Mouse (Mus musculus): ENCODE data around the gene Slc38a6. TPM values are rescaled to one million over a fixed set of nuclear protein-coding genes. Genes with fewer than 3 reads are reported as not detected.

The Slc38a6 gene
- 9.5 and 9.8 TPM in 2 replicates for polyA plus RNA-seq (2015; fragmentation: Nextera tagmentation; extraction: Ambion mirVana)

DNA sequence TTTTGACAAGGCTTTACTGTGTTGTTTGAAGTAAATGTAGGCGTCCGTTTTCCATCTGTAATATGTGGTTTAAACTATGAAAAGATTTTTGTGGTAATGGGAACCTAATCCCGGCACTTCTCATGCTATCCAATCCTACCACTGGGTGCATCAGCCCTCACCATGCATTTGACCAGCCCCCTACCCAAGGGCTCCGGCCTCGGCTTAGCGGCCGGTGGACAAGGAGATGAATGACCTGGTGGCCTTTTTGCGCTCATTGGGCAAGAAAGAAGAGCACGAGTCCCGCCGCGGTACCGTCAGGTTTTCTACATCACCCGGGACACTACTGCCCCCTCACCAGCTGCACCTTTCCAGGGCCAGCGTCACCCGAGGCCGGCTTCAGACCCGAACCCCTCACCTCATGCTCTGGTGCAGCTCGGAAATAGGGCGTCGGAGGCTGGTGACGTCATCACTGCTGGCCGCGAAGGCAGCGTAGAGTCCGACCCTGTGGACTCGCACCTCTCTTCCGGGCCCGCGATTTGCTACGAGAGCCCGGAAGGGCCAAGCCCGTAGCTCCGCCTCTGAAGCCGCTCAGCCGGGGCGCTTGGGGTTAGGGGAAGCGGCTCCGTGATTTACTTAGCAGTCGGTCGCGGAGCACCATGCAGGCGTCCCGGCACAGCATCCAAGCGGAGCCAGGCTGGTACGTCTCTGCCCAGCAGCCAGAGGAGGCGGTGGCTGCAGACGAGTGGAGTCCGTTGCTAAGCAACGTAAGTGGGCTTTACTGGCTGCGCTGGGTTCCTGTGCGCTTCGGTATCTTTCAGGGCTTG, at the start of gene Slc38a6, which contains the start of gene Trmt5:
Gene Slc38a6 (plus strand): TSS at position 493 of the 806 bp plus-strand sequence.
Gene Trmt5 (minus strand): TSS at position 424 of the 806 bp plus-strand sequence.
- Histone ChIP-seq H3K9ac (peak within 1 kb of the TSS; percentile 81), H3K4me3 (replicated peaks) (peak within 1 kb of the TSS; percentile 77), H3K27ac (peak within 1 kb of the TSS; percentile 89), H3K9me3 (replicated peaks) (no peaks in the 10 kb centered on the region), H3K4me2 (peak within 1 kb of the TSS; percentile 72), H3K36me3 (peaks cover 25% of the 10 kb centered on the region), H3K27me3 (no peaks in the 10 kb centered on the region), H3K4me1 (peaks cover 27% of the 10 kb centered on the region)
- under 1% methylated on average over 53 of the region's 53 CpGs for WGBS
- ATAC-seq (replicated peaks; ENCODE audit: low FRiP score) = peak; percentile 96

DNA sequence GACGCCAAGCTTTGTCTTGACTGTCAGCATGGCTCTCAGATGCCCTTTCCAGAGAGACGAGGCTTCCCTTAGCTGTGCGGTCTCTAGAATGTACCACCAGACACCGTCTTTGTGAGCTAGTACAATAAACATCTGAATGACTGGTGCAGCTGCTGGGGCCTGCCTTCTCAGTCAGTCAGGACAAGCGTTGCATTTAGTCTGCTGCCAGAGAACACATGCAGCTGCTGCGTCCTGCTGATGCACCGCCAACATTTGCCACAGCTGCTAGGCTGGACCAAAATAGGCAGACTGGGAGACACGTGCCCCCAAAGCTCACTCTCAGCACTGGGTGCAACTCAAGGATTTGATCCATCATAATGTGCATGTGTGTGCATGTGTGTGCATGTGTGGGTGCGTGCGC, 44.6 kb upstream of the Slc38a6 start:
- ATAC-seq (replicated peaks; ENCODE audit: low FRiP score) = no peak
- H3K9ac ChIP-seq = no peak overlapping the region
- no peaks in the 10 kb centered on the region for H3K36me3 ChIP-seq
- no peak overlapping the region for H3K4me2 ChIP-seq
- H3K27me3 ChIP-seq = no peaks in the 10 kb centered on the region
- no peaks in the 10 kb centered on the region for H3K9me3 ChIP-seq (replicated peaks)
- H3K4me3 ChIP-seq (replicated peaks) = no peak overlapping the region
- no peak overlapping the region for H3K27ac ChIP-seq
- H3K4me1 ChIP-seq = no peaks in the 10 kb centered on the region
- 74% methylated on average over 10 of the region's 10 CpGs for WGBS

DNA sequence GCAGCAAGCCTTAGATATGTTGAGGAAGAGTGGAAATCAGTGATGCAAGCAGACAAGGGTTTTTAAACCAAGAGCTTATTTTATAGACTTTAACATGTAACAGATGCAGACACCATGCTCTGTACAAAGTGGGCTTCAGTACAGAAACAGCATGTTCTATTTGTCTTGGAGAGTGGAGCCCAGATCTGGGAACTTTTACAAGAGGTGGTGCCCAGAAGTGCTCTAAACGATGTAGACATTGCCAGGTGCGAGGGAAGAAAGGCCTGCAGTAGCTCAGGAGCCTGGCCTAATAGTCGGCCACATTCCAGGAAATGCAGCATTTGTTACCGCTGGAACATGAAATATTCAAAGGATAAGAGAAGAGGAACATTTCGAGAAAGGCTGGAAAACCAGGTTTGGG, 40.9 kb upstream of the Slc38a6 start:
- Histone ChIP-seq H3K27me3 (no peaks in the 10 kb centered on the region), H3K4me2 (no peak overlapping the region), H3K4me1 (no peaks in the 10 kb centered on the region), H3K27ac (no peak overlapping the region), H3K36me3 (no peaks in the 10 kb centered on the region), H3K4me3 (replicated peaks) (no peak overlapping the region), H3K9ac (no peak overlapping the region), H3K9me3 (replicated peaks) (no peaks in the 10 kb centered on the region)
- WGBS = 72% methylated on average over 5 of the region's 5 CpGs
- ATAC-seq (replicated peaks; ENCODE audit: low FRiP score) = no peak

DNA sequence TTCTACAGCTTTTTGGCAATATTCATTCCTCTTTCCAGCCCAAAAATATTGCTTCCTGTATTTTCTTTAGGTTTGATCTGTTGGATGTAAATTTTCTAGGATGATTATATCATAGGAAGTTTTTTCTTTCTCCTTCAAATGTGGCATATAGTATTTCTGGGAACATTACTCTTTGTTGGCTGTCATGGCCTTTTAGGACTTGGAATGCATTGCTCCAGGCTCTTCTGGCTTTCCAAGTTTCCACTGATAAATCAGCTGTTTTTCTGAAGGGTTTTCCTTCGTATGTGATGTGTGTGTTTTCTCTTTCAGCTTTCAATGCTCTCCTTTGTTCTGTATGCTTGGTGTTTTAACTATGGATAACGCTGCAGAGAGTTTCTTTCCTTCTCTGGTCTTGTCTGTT, 31.6 kb upstream of the Slc38a6 start:
- no peak overlapping the region for H3K4me3 ChIP-seq (replicated peaks)
- H3K36me3 ChIP-seq = 0 out of 2 replicates have a peak, but pooled peaks cover 2% of the 10 kb centered on the region
- no peaks in the 10 kb centered on the region for H3K27me3 ChIP-seq
- H3K9ac ChIP-seq = no peak overlapping the region
- H3K4me2 ChIP-seq = no peak overlapping the region
- H3K9me3 ChIP-seq (replicated peaks) = no peaks in the 10 kb centered on the region
- no peak for ATAC-seq (replicated peaks; ENCODE audit: low FRiP score)
- H3K4me1 ChIP-seq = 0 out of 2 replicates have a peak, but pooled peaks cover 2% of the 10 kb centered on the region
- WGBS = 75% methylated on average over 2 of the region's 2 CpGs
- H3K27ac ChIP-seq = no peak overlapping the region; the same call in 1 of the 2 replicates

DNA sequence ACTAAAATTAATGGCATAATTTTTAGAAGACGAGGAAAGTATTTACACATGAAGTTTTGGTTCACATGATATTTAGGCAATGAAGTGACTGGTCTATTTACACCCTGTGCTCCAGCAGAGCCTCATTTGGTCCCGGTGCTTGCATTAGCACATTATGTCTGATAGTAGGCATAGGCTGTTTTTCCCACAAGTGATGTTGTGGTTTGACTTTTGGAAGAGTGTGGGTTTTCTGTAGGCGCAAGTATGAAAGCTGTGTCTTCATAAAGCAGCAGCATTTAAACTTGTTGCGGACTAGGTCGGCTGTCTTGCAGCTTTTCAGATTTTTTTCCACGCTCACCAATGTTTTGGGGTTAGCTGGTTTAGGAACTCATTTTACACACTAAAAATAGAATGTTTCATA, 27.3 kb upstream of the Slc38a6 start:
- WGBS = 94% methylated on average over 6 of the region's 6 CpGs
- no peak for ATAC-seq (replicated peaks; ENCODE audit: low FRiP score)

DNA sequence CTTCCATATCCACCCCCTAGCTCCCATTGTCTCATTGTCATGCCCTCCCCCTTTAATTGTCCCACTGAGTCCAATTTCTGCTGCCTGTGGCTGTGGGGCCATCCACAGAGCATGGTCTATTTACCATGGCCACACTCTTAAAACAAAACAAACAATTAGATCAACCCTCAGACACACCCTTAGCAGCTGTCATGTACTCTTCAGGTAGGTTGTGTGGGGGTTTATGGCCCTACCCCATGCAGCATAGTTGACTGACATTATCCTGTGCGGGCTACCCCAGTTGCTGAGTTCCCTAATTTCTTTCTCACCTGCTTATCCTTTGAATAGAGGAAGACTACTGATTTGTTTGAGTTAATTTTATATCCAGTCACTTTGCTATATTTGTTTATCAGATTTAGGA, 26.2 kb upstream of the Slc38a6 start:
- Histone ChIP-seq H3K9ac (no peak overlapping the region), H3K9me3 (replicated peaks) (no peaks in the 10 kb centered on the region; the same call in 1 of the 2 replicates), H3K4me2 (no peak overlapping the region), H3K36me3 (0 out of 2 replicates have a peak, but pooled peaks cover 2% of the 10 kb centered on the region), H3K27ac (no peak overlapping the region), H3K4me3 (replicated peaks) (no peak overlapping the region), H3K4me1 (no peaks in the 10 kb centered on the region), H3K27me3 (no peaks in the 10 kb centered on the region)
- ATAC-seq (replicated peaks; ENCODE audit: low FRiP score) = no peak
- 86% methylated on average over 1 of the region's 1 CpGs for WGBS

More for the DNA sequence above, 27.3 kb upstream of the Slc38a6 start:
- Histone ChIP-seq H3K9ac (no peak overlapping the region), H3K27me3 (no peaks in the 10 kb centered on the region), H3K4me2 (no peak overlapping the region), H3K36me3 (0 out of 2 replicates have a peak, but pooled peaks cover 2% of the 10 kb centered on the region), H3K27ac (no peak overlapping the region), H3K4me3 (replicated peaks) (no peak overlapping the region), H3K4me1 (no peaks in the 10 kb centered on the region), H3K9me3 (replicated peaks) (no peaks in the 10 kb centered on the region; the same call in 1 of the 2 replicates)

DNA sequence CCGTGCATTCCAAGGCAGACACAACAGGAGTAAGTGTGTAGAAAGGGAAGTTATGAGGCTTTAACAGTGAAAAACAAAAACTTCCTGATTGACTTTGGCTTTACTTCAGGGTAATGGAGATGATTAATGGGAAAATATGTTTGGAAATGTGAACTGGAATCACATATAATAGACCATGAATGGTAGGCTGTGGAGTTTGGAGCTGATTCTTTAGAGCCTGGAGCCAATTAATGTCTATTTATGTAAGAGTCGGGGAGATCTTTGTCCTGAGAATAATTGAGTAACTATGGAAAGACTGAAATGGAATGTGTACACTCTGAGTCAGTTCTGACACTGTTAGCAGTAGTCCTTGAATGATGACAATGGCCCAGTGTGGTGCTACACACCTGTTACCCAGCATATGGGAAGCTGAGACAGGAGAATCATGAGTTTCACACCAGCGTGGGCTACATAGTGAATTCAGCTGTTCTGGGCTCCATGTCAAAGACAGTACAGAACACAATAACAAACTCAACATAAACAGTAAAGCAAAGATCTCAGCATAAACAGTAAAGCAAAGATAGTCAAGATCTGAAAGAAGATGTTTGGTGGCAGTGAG, 21.1 kb upstream of the Slc38a6 start:
- 81% methylated on average over 3 of the region's 3 CpGs for WGBS
- Histone ChIP-seq H3K9ac (no peak overlapping the region), H3K36me3 (no peaks in the 10 kb centered on the region), H3K27me3 (no peaks in the 10 kb centered on the region), H3K9me3 (replicated peaks) (no peaks in the 10 kb centered on the region; the same call in 1 of the 2 replicates), H3K4me1 (peaks cover 2% of the 10 kb centered on the region; the same call in 1 of the 2 replicates), H3K27ac (no peak overlapping the region), H3K4me3 (replicated peaks) (no peak overlapping the region), H3K4me2 (no peak overlapping the region)
- no peak for ATAC-seq (replicated peaks; ENCODE audit: low FRiP score)

DNA sequence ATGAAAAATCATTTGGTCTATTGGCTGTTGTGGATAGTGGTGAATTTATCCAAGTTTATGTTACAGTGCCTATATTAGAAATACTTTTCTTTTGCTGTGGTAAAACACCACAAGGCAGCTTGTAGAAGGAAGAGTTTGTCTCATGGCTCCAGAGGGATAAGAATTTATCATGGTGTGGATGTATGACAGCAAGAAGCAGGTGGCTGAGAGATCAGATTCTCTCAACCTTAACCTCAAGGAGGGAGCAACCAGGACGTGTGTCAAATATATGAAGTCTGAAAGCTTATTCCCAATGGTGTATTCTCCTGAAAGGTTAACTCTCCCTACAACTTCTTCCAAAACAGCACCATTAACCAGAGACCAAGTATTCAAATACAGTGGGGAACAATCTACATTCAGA, 20.0 kb upstream of the Slc38a6 start:
- H3K4me1 ChIP-seq = peaks cover 6% of the 10 kb centered on the region; the same call in 1 of the 2 replicates
- H3K36me3 ChIP-seq = no peaks in the 10 kb centered on the region
- no peaks in the 10 kb centered on the region; the same call in 1 of the 2 replicates for H3K9me3 ChIP-seq (replicated peaks)
- no peak overlapping the region for H3K4me2 ChIP-seq
- H3K9ac ChIP-seq = no peak overlapping the region
- H3K27me3 ChIP-seq = no peaks in the 10 kb centered on the region
- 62% methylated on average over 1 of the region's 1 CpGs for WGBS
- H3K4me3 ChIP-seq (replicated peaks) = no peak overlapping the region
- H3K27ac ChIP-seq = no peak overlapping the region
- ATAC-seq (replicated peaks; ENCODE audit: low FRiP score) = no peak

DNA sequence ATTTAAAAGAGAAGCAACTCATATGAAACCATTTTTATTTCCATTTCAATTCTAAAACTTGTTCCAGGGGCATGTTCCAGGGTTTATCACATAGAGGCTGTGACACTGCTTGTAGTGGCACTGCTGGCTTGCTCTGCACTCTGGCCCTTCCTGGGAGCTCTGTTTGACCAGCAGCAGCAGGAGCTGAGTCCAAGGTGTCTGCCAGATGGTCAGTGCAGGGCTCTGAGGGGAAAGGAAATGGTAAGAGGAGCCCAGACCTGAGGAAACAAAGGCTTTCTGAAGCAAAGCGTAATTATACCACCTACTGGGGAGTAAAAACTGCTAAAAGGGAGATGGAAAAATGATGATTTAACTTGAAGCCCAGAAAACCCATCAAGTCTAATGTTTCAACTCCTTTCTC, 18.1 kb upstream of the Slc38a6 start:
- H3K36me3 ChIP-seq = peaks cover 11% of the 10 kb centered on the region; the same call in 1 of the 2 replicates
- ATAC-seq (replicated peaks; ENCODE audit: low FRiP score) = no peak
- no peaks in the 10 kb centered on the region for H3K9me3 ChIP-seq (replicated peaks)
- H3K4me2 ChIP-seq = no peak overlapping the region
- no peak overlapping the region for H3K27ac ChIP-seq
- no peaks in the 10 kb centered on the region for H3K27me3 ChIP-seq
- 82% methylated on average over 1 of the region's 1 CpGs for WGBS
- no peak overlapping the region for H3K9ac ChIP-seq
- no peak overlapping the region for H3K4me3 ChIP-seq (replicated peaks)
- H3K4me1 ChIP-seq = peaks cover 6% of the 10 kb centered on the region; the same call in 1 of the 2 replicates

DNA sequence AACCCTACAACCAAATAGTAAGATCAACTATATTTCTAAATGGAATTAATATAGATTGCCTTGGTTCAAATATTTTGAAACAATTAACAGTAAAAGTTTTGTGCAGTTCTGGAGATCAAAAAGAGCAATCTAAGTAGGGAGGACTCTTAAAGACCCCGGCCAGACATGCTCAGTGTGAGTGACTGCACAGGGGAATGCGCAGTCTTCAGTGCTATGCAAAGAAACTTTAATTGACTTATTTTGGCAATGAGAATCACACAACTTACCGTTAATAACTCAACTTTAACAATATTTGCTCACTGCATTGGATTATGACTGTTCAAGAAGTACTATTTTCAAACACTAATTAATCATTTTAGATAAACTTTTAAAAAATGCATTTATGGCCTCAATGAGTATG, 17.0 kb upstream of the Slc38a6 start:
- Histone ChIP-seq H3K4me3 (replicated peaks) (no peak overlapping the region), H3K36me3 (peaks cover 18% of the 10 kb centered on the region), H3K4me1 (peaks cover 6% of the 10 kb centered on the region; the same call in 1 of the 2 replicates), H3K27ac (no peak overlapping the region), H3K9ac (no peak overlapping the region), H3K27me3 (no peaks in the 10 kb centered on the region), H3K4me2 (no peak overlapping the region), H3K9me3 (replicated peaks) (no peaks in the 10 kb centered on the region)
- no peak for ATAC-seq (replicated peaks; ENCODE audit: low FRiP score)
- WGBS = 72% methylated on average over 3 of the region's 3 CpGs

DNA sequence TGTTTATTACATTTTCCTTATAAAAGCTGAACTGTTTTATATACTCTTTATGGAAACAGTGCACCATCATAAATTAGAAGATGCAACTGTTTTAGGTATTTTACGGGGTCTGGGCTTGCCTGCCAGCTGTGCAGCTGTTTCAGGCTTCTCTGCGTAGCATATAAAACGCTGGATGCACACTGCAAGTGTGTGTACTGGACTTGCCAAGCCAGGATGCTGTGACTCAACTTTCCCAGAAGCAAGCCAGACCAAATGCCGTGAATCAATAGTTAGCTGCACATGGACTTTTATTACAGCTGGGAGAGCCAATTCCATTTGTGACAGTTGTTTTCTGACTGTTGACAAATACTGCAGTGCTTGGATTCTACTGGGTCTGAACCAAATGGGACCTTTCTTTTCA, 16.6 kb upstream of the Slc38a6 start:
- 53% methylated on average over 4 of the region's 4 CpGs for WGBS

DNA sequence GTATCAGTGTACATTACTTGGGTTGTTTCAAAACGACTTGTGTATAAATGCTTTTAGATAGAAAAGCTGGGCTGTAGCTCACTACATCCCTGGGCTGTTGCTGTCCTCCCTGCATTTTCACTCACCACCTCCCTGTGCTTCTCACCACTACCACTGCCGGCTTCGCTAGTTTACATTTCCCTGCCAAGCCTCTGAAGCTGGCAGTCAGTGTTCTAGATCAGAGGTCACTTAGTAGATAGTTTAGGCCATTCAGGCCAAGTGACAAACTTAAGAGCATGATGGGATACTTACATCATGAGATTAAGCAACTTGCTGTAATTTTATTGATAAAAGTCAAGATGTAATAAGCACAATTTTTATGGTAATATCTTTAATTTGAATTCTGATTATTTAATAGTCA, 11.7 kb upstream of the Slc38a6 start:
- ATAC-seq (replicated peaks; ENCODE audit: low FRiP score) = no peak
- H3K9ac ChIP-seq = no peak overlapping the region
- no peak overlapping the region for H3K4me3 ChIP-seq (replicated peaks)
- H3K27me3 ChIP-seq = no peaks in the 10 kb centered on the region
- 90% methylated on average over 3 of the region's 3 CpGs for WGBS
- H3K4me2 ChIP-seq = no peak overlapping the region
- no peak overlapping the region for H3K27ac ChIP-seq
- no peaks in the 10 kb centered on the region; the same call in 1 of the 2 replicates for H3K9me3 ChIP-seq (replicated peaks)
- peaks cover 64% of the 10 kb centered on the region for H3K36me3 ChIP-seq
- peaks cover 6% of the 10 kb centered on the region; the same call in 1 of the 2 replicates for H3K4me1 ChIP-seq

More for the DNA sequence above, 16.6 kb upstream of the Slc38a6 start:
- no peaks in the 10 kb centered on the region for H3K9me3 ChIP-seq (replicated peaks)
- peaks cover 6% of the 10 kb centered on the region; the same call in 1 of the 2 replicates for H3K4me1 ChIP-seq
- 0 out of 2 replicates have a peak overlapping the region, but pooled peaks have one; percentile 22 for H3K27ac ChIP-seq
- no peak overlapping the region for H3K9ac ChIP-seq
- H3K4me3 ChIP-seq (replicated peaks) = no peak overlapping the region
- H3K4me2 ChIP-seq = no peak overlapping the region
- no peak for ATAC-seq (replicated peaks; ENCODE audit: low FRiP score)
- peaks cover 22% of the 10 kb centered on the region for H3K36me3 ChIP-seq
- H3K27me3 ChIP-seq = no peaks in the 10 kb centered on the region

All from kidney, embryonic 15.5 days (tissue).